Mouse (Mus musculus): ENCODE data around the gene Pknox1. TPM values are rescaled to one million over a fixed set of nuclear protein-coding genes. Genes with fewer than 3 reads are reported as not detected.
A peak's percentile ranks its signal among the peaks of the same experiment; 100 is the strongest.

The Pknox1 gene
- 37.9 and 39.7 TPM in 2 replicates for polyA plus RNA-seq (2014; fragmentation: Nextera tagmentation; extraction: Ambion mirVana)

DNA sequence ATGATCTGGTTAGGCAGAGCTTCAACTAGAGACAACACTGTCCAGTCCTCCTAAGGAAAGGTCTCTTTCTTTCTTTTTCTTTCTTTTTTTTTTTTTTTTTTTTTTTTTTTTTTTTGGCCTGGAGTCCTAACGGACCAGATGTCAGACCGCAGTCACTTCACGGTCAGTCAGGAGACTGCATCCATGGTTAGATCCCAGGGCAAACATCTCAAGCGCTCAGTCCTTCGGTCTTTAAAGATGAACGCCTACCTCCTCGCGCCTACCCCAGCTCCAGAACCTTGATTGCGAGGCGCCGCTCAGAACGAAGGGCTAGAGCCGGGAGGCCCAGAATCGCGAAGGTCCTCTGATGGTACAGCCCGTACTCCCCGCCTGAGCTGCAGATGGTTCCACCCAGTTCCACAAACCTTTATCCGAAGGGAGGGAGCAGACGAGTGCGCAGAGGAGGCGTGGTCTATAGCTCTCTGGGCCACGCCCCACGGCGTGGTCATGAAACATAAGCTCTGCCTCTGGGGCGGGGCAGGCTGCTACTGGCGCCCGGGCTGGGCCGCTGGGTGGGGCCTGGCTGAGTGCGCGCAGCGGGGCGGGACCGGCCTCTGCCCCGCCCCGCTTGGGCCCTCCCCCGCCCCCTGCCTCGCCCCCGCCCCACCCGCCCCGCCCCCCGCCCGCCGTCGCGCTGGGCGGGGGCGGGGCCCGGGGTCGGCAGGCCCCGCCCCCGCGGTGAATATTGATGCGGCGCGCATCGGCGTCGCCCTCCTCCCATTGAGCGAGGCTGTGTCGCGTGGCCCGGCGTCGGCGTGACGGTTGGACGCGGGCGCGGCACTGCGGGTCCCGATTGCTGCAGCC lies at the start of gene Pknox1:
Gene Pknox1 (plus strand): TSS at position 720 of the 843 bp plus-strand sequence.
- no peaks in the 10 kb centered on the region for H3K27me3 ChIP-seq (ENCODE audit: control insufficient read depth, insufficient read depth, low read length)
- DNase-seq (ENCODE audit: low spot score) (peak; percentile 98), ATAC-seq (ENCODE audit: insufficient number of reproducible peaks, low FRiP score, low TSS enrichment, low read depth) (peak; percentile 94)
- peak within 1 kb of the TSS; percentile 88 for H3K9ac ChIP-seq (ENCODE audit: low read length)
- H3K9me3 ChIP-seq (ENCODE audit: control insufficient read depth, low read length): no peaks in the 10 kb centered on the region
- peak within 1 kb of the TSS; percentile 97 for H3K27ac ChIP-seq (replicated peaks; ENCODE audit: low read depth, low read length)
- no peaks in the 10 kb centered on the region for H3K36me3 ChIP-seq (ENCODE audit: control insufficient read depth, insufficient read depth, low read length)
- H3K4me2 ChIP-seq (ENCODE audit: low read depth, severe bottlenecking): peak within 1 kb of the TSS; percentile 62
- under 1% methylated on average over 32 of the region's 72 CpGs for WGBS
- peaks cover 9% of the 10 kb centered on the region; the same call in 1 of the 2 replicates for H3K4me1 ChIP-seq (ENCODE audit: control insufficient read depth, insufficient read depth, low read length)
- H3K4me3 ChIP-seq (ENCODE audit: low read depth, low read length): peak within 1 kb of the TSS; percentile 82

GRCm38 (mm10) chr17:31519344-31519945 lies 45.1 kb upstream of the Pknox1 start:
- 2% methylated on average over 7 of the region's 7 CpGs for WGBS
- peak overlapping the region; percentile 83 for H3K4me3 ChIP-seq (ENCODE audit: low read depth, low read length)
- ATAC-seq (ENCODE audit: insufficient number of reproducible peaks, low FRiP score, low TSS enrichment, low read depth): peak; percentile 55; the same call in 1 of the 2 replicates
- peaks cover 5% of the 10 kb centered on the region; the same call in 1 of the 2 replicates for H3K4me1 ChIP-seq (ENCODE audit: control insufficient read depth, insufficient read depth, low read length)
- no peak for DNase-seq (ENCODE audit: low spot score)
- no peak overlapping the region for H3K27ac ChIP-seq (replicated peaks; ENCODE audit: low read depth, low read length)
- H3K27me3 ChIP-seq (ENCODE audit: control insufficient read depth, insufficient read depth, low read length): no peaks in the 10 kb centered on the region
- peaks cover 5% of the 10 kb centered on the region; the same call in 1 of the 2 replicates for H3K36me3 ChIP-seq (ENCODE audit: control insufficient read depth, insufficient read depth, low read length)
- H3K4me2 ChIP-seq (ENCODE audit: low read depth, severe bottlenecking): peak overlapping the region; percentile 77; the same call in 1 of the 2 replicates
- H3K9ac ChIP-seq (ENCODE audit: low read length): no peak overlapping the region
- H3K9me3 ChIP-seq (ENCODE audit: control insufficient read depth, low read length): no peaks in the 10 kb centered on the region

DNA sequence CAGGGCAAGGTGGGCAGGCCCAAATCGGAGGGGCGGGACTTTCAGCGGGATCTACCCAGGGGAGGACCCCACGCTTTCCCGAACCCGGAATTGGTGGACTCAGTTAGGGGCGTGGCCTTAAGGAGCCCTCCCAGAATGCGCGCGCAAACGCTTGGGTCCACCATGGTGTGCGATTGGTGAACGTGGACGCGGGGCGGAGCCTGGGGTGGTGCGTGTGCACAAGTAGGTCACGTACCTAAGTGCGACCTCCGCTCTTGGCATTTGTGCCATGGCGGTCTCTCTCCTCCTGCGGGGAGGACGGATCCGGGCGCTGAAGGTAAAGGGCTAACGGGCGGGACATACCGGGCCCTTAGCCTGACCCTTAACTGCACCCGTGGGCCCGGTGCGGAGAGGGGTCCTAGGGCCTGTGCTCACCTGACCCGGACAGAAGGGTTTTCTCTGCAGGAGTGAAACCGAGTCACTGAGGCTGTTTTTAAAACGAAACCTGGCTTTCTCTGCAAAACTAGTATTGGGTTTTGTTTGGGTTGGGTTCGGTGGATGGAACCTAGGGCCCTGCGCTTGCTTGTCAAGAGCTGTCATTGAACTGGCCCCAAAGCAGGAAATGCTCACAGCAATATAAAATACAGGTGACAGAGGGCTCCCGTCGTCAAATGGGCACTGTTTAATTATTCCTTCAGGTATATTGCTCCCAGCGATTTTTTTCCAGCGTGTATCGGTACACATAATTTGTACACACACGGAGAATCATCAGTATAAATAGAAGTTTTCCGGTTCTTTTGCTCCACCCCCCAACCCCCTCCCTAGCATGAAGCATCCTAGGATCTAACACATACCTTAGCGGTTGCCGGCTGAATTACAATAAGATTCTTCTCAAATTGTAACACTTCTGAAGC lies 44.3 kb upstream of the Pknox1 start, which contains the start of the genes Wdr4 and Ndufv3:
Gene Wdr4 (minus strand): TSS at position 35 of the 893 bp plus-strand sequence.
Gene Ndufv3 (plus strand): TSS at position 170 of the 893 bp plus-strand sequence.
- under 1% methylated on average over 45 of the region's 45 CpGs for WGBS
- peak within 1 kb of the TSS; percentile 62 for H3K9ac ChIP-seq (ENCODE audit: low read length)
- no peaks in the 10 kb centered on the region for H3K27me3 ChIP-seq (ENCODE audit: control insufficient read depth, insufficient read depth, low read length)
- H3K4me2 ChIP-seq (ENCODE audit: low read depth, severe bottlenecking): peak within 1 kb of the TSS; percentile 77
- no peak within 1 kb of the TSS for H3K27ac ChIP-seq (replicated peaks; ENCODE audit: low read depth, low read length)
- DNase-seq (ENCODE audit: low spot score) (peak; percentile 97), ATAC-seq (ENCODE audit: insufficient number of reproducible peaks, low FRiP score, low TSS enrichment, low read depth) (peak; percentile 94)
- no peaks in the 10 kb centered on the region for H3K9me3 ChIP-seq (ENCODE audit: control insufficient read depth, low read length)
- H3K4me3 ChIP-seq (ENCODE audit: low read depth, low read length): peak within 1 kb of the TSS; percentile 83
- peaks cover 5% of the 10 kb centered on the region; the same call in 1 of the 2 replicates for H3K4me1 ChIP-seq (ENCODE audit: control insufficient read depth, insufficient read depth, low read length)
- peaks cover 5% of the 10 kb centered on the region; the same call in 1 of the 2 replicates for H3K36me3 ChIP-seq (ENCODE audit: control insufficient read depth, insufficient read depth, low read length)

- Histone ChIP-seq H3K4me2 (ENCODE audit: low read depth, severe bottlenecking) (peak overlapping the region; percentile 77), H3K36me3 (ENCODE audit: control insufficient read depth, insufficient read depth, low read length) (peaks cover 5% of the 10 kb centered on the region), H3K9me3 (ENCODE audit: control insufficient read depth, low read length) (no peaks in the 10 kb centered on the region), H3K4me3 (ENCODE audit: low read depth, low read length) (peak overlapping the region; percentile 83), H3K27me3 (ENCODE audit: control insufficient read depth, insufficient read depth, low read length) (no peaks in the 10 kb centered on the region), H3K4me1 (ENCODE audit: control insufficient read depth, insufficient read depth, low read length) (peaks cover 5% of the 10 kb centered on the region; the same call in 1 of the 2 replicates), H3K27ac (replicated peaks; ENCODE audit: low read depth, low read length) (no peak overlapping the region), H3K9ac (ENCODE audit: low read length) (peak overlapping the region; percentile 13; the same call in 1 of the 2 replicates)
- no peak for DNase-seq (ENCODE audit: low spot score)
- WGBS: 22% methylated on average over 3 of the region's 3 CpGs
- ATAC-seq (ENCODE audit: insufficient number of reproducible peaks, low FRiP score, low TSS enrichment, low read depth): no peak
These were observed 43.6 kb upstream of the Pknox1 start for GRCm38 (mm10) chr17:31520895-31521294.

GRCm38 (mm10) chr17:31521948-31522347 lies 42.6 kb upstream of the Pknox1 start:
- WGBS: 89% methylated on average over 6 of the region's 6 CpGs
- Histone ChIP-seq H3K4me1 (ENCODE audit: control insufficient read depth, insufficient read depth, low read length) (peaks cover 5% of the 10 kb centered on the region; the same call in 1 of the 2 replicates), H3K9ac (ENCODE audit: low read length) (no peak overlapping the region), H3K4me3 (ENCODE audit: low read depth, low read length) (no peak overlapping the region), H3K27ac (replicated peaks; ENCODE audit: low read depth, low read length) (no peak overlapping the region), H3K36me3 (ENCODE audit: control insufficient read depth, insufficient read depth, low read length) (peaks cover 6% of the 10 kb centered on the region), H3K27me3 (ENCODE audit: control insufficient read depth, insufficient read depth, low read length) (no peaks in the 10 kb centered on the region), H3K9me3 (ENCODE audit: control insufficient read depth, low read length) (no peaks in the 10 kb centered on the region), H3K4me2 (ENCODE audit: low read depth, severe bottlenecking) (no peak overlapping the region)
- ATAC-seq (ENCODE audit: insufficient number of reproducible peaks, low FRiP score, low TSS enrichment, low read depth): no peak
- no peak for DNase-seq (ENCODE audit: low spot score)

- ATAC-seq (ENCODE audit: insufficient number of reproducible peaks, low FRiP score, low TSS enrichment, low read depth): no peak
- H3K9me3 ChIP-seq (ENCODE audit: control insufficient read depth, low read length): no peaks in the 10 kb centered on the region
- no peak overlapping the region for H3K9ac ChIP-seq (ENCODE audit: low read length)
- peaks cover 19% of the 10 kb centered on the region for H3K36me3 ChIP-seq (ENCODE audit: control insufficient read depth, insufficient read depth, low read length)
- WGBS: 96% methylated on average over 4 of the region's 4 CpGs
- peaks cover 5% of the 10 kb centered on the region; the same call in 1 of the 2 replicates for H3K4me1 ChIP-seq (ENCODE audit: control insufficient read depth, insufficient read depth, low read length)
- DNase-seq (ENCODE audit: low spot score): no peak
- no peak overlapping the region for H3K4me2 ChIP-seq (ENCODE audit: low read depth, severe bottlenecking)
- H3K27ac ChIP-seq (replicated peaks; ENCODE audit: low read depth, low read length): no peak overlapping the region
- no peak overlapping the region for H3K4me3 ChIP-seq (ENCODE audit: low read depth, low read length)
- H3K27me3 ChIP-seq (ENCODE audit: control insufficient read depth, insufficient read depth, low read length): no peaks in the 10 kb centered on the region
These were observed 39.4 kb upstream of the Pknox1 start for GRCm38 (mm10) chr17:31525114-31525513.

GRCm38 (mm10) chr17:31525816-31526215 lies 38.7 kb upstream of the Pknox1 start:
- Histone ChIP-seq H3K27me3 (ENCODE audit: control insufficient read depth, insufficient read depth, low read length) (no peaks in the 10 kb centered on the region), H3K4me2 (ENCODE audit: low read depth, severe bottlenecking) (no peak overlapping the region), H3K27ac (replicated peaks; ENCODE audit: low read depth, low read length) (no peak overlapping the region), H3K36me3 (ENCODE audit: control insufficient read depth, insufficient read depth, low read length) (peaks cover 19% of the 10 kb centered on the region), H3K9me3 (ENCODE audit: control insufficient read depth, low read length) (no peaks in the 10 kb centered on the region), H3K4me3 (ENCODE audit: low read depth, low read length) (no peak overlapping the region), H3K4me1 (ENCODE audit: control insufficient read depth, insufficient read depth, low read length) (peaks cover 3% of the 10 kb centered on the region; the same call in 1 of the 2 replicates), H3K9ac (ENCODE audit: low read length) (no peak overlapping the region)
- WGBS: 98% methylated on average over 3 of the region's 3 CpGs
- DNase-seq (ENCODE audit: low spot score) (no peak), ATAC-seq (ENCODE audit: insufficient number of reproducible peaks, low FRiP score, low TSS enrichment, low read depth) (no peak)

Data from limb, embryonic 11.5 days (tissue).